Mouse (Mus musculus) adrenal gland, postnatal 25 days (tissue): Measurements from ENCODE around the gene Myrip. TPM values are rescaled to one million over a fixed set of nuclear protein-coding genes. Genes with fewer than 3 reads are reported as not detected.

ENCODE experiments used
- DNase-seq: peaks from one replicate; pipeline ENCODE4 v3.0.0; 2021; ENCODE audit warnings: mixed read lengths
- total RNA-seq: library from RNA; stranded (reverse); gene quantifications from 2 replicates; pipeline ENCODE4 v1.2.3, GENCODE M21; 2021

Myrip gene
- total RNA-seq, 1 experiment from 2014 or later = 6.8 TPM

GRCm38 (mm10) chr9:120338172-120338571 is 36.9 kb downstream of the Myrip start:
- DNase-seq = no peak

- no peak for DNase-seq
These were observed 38.8 kb downstream of the Myrip start for GRCm38 (mm10) chr9:120339975-120340695.

GRCm38 (mm10) chr9:120343123-120343790 is 41.9 kb downstream of the Myrip start:
- no peak for DNase-seq

GRCm38 (mm10) chr9:120345651-120346151 is 44.4 kb downstream of the Myrip start:
- DNase-seq = no peak

DNA sequence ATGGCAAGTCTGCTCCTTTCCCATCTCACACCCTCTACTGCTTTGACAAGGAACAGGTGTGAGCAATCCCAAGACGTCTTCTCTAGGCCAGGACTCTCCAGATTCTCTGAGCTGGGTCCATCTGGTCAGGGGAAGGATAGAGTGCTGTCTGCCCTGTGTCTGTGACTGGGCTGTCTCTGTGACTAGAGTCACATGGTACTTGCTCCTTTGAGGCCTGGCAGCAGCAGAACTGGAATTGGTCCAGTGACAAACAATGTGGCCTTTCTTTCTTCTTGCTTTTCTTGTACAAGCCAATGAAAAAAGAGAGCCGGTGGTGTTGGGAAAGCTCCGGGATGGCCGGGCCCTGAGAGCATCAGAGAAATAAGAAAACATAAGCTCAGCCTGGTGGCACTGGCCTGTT is 47.8 kb downstream of the Myrip start:
- DNase-seq = peak; percentile 17

GRCm38 (mm10) chr9:120350346-120350745 is 49.0 kb downstream of the Myrip start:
- no peak for DNase-seq

GRCm38 (mm10) chr9:120351061-120351460 is 49.7 kb downstream of the Myrip start:
- DNase-seq = no peak

- no peak for DNase-seq
These were observed 50.2 kb downstream of the Myrip start for GRCm38 (mm10) chr9:120351474-120351873.

DNA sequence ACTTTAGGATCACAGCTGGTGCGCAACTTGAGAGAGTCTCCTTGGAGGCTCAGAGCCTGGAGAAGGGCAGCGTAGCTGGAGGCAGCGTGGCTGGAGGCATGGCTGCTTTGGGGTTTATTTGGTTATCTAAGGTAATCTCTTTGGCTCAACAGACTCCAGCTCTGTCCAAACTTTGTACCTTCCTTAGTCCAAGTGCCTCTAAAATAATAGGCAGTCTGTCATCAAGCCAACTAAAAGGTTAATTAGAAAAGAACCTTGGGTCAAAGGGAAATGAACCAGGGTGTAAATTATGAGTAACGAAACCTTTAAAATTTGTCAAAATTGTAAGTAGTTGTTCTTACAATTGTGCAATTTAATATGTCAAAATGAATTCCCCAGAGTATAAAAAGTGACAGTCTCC is 51.7 kb downstream of the Myrip start:
- DNase-seq = no peak

DNA sequence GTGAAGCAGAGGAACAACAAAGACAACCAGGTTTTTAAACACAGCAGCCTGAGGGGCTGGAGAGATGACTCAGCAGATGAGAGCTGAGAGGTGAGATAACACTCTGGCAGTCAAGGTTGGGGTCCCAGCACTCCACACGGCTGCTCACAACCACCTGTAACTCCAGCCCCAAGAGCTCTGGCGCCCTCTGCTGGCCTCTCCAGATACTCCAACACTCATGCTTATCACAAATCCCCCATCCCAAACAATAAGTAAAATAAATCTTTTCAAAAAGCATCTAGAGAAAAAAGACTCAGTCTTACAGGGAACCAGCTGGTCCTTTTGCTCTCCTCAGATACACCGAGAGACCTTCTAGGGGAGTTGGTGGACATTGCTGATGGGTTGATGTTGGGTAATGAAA is 52.7 kb downstream of the Myrip start:
- no peak for DNase-seq

DNA sequence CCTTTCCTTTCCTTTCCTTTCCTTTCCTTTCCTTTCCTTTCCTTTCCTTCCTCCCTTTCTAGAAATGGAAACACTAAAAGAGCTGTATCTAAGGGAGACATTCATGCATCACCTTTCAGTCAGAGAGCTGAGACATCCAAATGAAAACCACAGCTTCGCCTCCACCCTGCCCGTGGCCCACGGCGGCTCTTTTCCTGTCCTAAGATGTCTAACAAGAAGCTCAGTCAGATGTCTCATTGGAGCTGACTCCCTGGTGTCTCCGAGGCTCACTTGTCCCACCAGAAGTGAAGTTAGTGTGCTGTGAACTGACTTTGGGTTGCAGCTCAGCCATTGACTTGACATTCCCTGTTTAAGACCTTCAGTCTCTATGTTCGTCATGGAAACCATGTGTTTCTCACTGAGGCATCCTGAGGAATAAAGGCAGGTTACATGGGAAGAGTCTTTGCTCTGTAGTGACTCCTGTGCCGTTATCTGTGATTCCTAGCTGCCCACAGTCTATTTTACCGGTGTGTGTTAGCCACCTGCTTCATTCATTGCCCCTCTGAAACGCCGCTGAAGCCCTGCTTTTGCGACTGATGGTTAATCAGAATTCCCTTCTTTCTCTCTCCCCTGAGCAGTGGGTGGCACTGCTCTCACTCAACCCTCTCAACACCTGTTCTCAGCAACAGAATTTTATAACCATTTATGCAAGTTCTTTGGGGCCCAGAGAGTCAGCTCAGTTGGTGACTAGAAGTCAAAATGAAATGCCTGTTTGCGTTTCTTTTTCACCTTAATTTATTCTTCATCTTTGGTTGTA is 53.4 kb downstream of the Myrip start:
- no peak for DNase-seq

DNA sequence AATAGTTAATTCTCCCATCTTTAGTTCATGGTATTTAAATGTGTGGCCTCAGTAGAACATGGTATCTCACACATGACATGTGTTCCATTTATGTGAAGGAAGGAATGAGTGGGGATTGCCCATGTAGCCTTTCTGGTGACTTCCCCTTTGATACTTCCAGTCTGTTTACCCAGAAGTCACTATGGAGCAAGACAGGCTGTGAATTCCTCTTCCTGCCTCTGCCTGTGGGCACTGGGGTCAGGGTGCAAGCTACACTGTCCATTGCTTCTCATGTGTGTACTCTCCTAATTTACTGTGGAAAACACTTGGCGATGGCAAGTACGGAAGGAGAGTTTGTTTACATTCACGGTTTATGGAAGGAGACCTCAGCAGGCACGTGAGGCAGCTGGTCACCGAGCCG is 55.2 kb downstream of the Myrip start:
- no peak for DNase-seq

- DNase-seq = no peak
These were observed 56.7 kb downstream of the Myrip start for GRCm38 (mm10) chr9:120358060-120358459.

DNA sequence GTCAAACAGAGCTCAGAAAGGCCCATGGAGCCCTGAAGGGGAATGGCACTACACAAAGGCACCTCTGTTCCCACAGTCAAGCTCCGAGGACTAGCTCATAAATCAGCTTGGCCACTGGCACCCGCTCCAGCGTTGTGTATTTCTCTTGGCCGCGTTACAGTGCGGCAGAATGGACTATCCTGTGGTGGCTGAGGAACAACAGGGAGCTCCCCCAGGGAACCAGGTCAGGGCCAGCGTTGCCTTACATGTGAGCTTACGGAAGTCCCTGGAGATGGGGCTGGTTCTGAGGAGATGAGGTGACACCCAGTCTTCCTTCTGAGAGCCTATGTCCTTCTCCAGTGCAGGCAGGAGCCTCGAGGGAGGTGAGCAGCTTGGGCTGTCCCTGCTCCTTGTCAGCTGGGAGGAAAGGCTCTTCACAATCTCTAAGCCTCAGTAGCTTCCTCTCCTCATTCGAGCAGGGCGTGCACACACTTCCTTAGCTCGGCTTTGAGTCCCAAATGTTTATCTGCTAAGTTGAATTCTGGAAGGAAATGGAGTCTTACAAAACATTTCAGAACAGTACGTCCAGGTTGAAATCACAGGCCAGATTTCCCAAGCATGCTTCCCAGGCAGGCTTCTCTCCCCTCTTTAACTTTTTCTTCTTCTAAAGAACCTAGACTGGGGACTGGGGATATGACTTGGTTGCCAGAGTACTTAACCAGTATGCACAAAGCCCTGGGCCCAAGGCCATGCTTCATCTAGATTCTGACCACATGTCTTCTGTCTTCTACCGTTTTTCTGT is 59.3 kb downstream of the Myrip start:
- peak; percentile 75 for DNase-seq

- no peak for DNase-seq
These were observed 60.3 kb downstream of the Myrip start for GRCm38 (mm10) chr9:120361656-120362055.

GRCm38 (mm10) chr9:120362684-120363083 is 61.4 kb downstream of the Myrip start:
- DNase-seq = no peak

DNA sequence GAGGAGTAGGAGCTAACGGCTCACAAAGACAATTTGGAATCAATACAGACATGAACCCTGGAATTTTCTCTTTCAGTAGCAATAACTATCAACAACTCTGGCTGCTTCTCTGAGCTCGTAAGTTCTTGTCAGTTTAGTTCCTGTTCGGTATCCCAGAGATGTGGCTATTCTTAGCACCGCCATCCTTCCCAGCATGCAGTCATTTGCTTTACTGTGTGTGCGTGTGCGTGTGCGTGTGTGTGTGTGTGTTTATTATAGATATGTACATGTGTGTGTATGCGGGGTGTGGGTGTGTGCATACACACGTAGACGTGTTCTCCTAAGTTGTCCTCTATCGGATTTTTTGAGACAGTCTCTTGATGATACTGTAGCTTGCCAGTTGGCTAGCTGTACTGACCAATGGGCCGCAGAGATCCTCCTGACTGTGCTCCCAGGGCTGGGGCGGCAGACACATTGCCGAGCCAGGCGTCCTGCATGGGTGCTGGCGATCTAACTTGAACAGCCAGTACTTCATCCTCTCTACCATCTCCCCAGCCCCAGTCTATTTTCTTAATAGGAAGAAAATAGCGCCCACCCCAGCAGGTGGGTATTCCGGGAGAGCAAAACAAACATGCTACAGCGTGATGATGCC is 63.5 kb downstream of the Myrip start:
- no peak for DNase-seq

DNA sequence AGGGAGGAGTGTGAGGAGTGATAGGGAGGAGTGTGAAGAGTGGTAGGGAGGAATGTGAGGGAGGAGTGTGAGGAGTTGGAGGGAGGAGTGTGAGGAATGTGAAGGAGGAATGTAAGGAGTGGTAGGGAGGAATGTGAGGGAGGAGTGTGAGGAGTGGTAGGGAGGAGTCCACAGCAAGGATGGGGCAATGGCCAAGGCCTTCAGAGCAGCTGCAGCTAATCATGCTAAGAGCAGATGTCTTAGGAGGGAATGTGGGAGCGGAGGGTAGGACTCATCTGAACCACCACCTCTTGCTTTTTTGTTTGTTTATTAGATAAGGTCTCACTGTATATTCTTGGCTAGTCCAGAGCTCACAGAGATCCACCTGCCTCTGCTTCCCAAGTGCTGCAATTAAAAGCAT is 66.2 kb downstream of the Myrip start:
- no peak for DNase-seq

- DNase-seq = no peak
These were observed 70.3 kb downstream of the Myrip start for GRCm38 (mm10) chr9:120371633-120372032.

DNA sequence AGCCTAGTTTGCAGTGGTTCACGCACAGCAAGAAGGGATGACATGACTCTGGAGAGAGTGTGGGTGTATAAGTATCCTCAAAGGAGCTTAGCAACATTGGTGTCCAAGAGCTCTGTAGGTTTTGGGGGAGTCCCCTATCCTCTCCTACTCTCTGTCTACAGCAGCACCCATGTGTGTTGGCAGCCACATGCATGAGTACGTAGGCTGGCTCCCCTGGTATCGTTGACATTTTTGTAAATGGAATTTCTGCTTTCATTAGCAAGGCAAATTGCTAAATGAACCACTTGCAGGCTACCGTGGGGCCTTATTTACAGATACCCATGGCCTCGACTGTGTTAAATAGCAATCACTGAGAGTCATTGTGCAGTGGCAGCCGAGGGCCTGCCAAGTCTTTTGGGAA is 71.0 kb downstream of the Myrip start:
- no peak for DNase-seq

DNA sequence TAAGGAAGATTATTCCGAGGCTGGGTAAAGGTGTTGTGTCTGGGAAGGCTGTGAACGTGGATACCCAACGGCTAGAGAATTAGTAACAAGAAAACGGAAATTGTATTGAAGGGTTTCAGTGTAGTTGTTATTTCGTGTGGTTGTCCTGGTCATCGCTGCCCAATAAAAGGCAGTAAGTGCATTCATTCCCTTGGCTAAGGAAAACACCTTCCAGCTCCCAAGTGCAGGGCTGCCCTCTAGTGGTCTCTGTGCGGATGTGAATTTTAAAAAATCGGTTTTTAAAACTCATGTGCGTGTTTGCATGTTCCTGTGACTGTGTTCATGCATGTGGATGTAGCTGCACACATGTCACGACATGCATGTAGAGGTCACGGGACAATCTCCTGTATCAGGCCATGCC is 76.4 kb downstream of the Myrip start:
- peak; percentile 45 for DNase-seq

GRCm38 (mm10) chr9:120395188-120395587 is 93.9 kb downstream of the Myrip start:
- DNase-seq = no peak
